Mouse (Mus musculus): ENCODE measurements at regions not wholly inside any gene's neighbourhood (a gene's known extent, or its start where the extent isn't known, plus 50 kb on each side); places are given as distances from the start of the nearest gene placed in this dataset.

DNA sequence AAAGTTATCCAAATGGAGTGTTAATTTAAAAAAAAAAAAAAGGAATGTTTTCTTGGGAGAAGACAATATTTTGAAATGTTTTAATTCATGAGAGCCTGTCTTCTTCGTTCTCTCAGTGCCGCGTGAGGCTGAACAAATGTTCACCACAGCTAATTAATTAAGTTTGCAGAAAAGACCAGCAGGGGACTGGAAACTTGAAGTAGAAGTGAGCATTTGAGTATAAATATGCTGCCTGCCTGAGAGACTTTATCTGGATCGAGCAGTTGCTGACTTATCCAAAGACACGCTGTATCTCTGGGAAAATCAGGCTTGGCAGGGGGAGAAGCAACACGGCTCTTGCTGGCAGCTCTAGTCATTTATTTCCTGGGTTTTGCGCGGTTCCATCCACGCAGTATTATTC is 49.9 kb upstream of the Prox1 start:
- DNase-seq (ENCODE audit: low spot score in 2 of 2) = no peak

Small RNA genes in the stretch of these regions (microRNA-seq; reads per million reads assigned to microRNA genes)
- gene Gm47294 = 0 reads per million in 2 experiments

All from layer of hippocampus, postnatal 10 days (tissue).